Mouse (Mus musculus) cerebellum, adult 2 months (tissue): ENCODE data around the gene Stpg3.

Experiments used
- CTCF ChIP-seq: fragments of 200-500 bp; IDR thresholded peaks from 2 replicates; pipeline ENCODE4 v1.5.1; 2011; ENCODE audit warnings: low read depth, mild to moderate bottlenecking, control low read depth, low read length, moderate library complexity, borderline replicate concordance; ENCODE audit not compliant: insufficient read depth
- POLR2A ChIP-seq: fragments of 200-500 bp; IDR thresholded peaks from 2 replicates; pipeline ENCODE4 v1.6.1; 2011; ENCODE audit warnings: low read length, control low read depth, borderline replicate concordance; ENCODE audit not compliant: insufficient read depth

DNA sequence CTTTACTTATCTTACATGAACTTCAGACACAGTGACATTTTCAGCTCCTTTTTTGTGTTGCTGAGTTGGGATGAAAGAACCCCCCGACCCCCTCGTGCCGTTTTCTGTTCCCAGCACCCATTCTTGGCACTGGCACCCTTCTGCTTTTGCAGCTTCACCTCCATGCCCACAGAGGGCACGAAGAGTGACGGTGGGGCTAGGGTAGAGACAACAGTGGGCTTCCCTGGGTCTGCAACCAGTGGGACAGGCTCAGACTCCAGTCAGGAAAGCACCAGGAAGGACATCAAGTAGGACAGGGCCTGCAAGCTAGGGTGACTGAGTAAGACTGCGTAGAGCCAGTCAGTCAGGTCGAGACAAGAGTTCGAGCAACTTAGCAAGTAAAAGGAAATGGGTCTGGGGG lies 25.9 kb upstream of the Stpg3 start:
- TF ChIP-seq CTCF (no peak), POLR2A (no peak)
